In the genomic region with DNA sequence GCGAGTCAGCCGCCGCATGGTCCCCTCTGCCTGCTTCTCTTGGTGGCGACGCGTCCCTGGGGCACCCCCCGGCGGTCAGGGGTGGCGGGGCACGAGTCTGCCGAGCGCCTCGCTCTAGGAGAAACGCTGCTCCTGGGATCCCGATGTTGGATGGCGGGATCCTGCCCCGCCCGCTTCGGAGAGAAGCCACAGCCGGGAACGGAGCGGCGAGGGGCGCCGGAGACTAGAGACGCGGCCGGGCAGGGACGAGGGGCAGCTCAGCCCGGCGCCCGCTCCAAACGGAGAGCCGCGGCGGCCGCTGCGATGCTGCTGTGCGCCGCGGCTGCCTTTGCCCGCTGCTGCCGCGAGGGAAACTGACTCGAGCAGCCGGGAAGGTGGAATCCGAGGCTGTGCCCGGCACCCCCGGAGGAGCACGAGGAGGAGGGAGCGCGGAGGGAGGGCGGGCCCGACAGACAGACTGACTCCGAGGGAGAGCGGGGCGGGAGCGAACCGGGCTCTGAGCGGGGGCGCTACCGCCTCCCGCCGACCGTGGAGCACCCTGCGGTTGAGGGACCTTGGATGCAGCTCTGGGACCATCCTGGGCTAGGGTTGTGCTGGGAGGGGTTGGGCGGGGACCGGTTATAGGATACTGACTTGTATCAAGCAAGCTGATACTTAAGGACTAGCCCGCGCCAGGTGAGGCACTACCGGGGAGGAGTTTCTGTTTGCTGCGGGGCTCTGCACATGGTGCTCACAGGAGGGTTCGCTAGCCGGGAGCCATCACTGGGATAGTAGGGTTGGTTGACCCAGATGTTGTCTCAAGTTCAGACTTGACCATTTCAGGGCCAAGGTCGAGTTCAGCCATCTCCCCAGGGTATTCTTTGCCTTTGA, we compare ENCODE assay signal across 8 mouse cellular contexts. TPM values are rescaled to one million over a fixed set of nuclear protein-coding genes. Genes with fewer than 3 reads are reported as not detected.
A peak's percentile ranks its signal among the peaks of the same experiment; 100 is the strongest.
DNase-seq lines count a peak whose midpoint lies in the region; ATAC-seq and TF ChIP-seq lines count a peak whose summit lies in the region.

A gene (minus strand): TSS at position 412 of the 870 bp plus-strand sequence.

- TF ChIP-seq EP300 in CH12.LX (IDR thresholded peaks at IDR 0.05; ENCODE audit: low read length), result no peak
- no peak for TF ChIP-seq EP300 in heart, postnatal 0 days (IDR thresholded peaks at IDR 0.05; ENCODE audit: low read depth)
- TF ChIP-seq EP300 in liver, embryonic 14.5 days (IDR thresholded peaks at IDR 0.05; ENCODE audit: low read depth), result no peak

- H3K27me3 ChIP-seq in CH12.LX (replicated peaks), result peaks cover 28% of the 10 kb centered on the region
- H3K27me3 ChIP-seq in heart, postnatal 0 days (ENCODE audit: control insufficient read depth, insufficient read depth, low read length), result peaks cover 58% of the 10 kb centered on the region
- peaks cover 28% of the 10 kb centered on the region for H3K27me3 ChIP-seq in liver, embryonic 14.5 days (ENCODE audit: control insufficient read depth, insufficient read depth, low read length)

- TF ChIP-seq CTCF in CH12.LX (conservative IDR thresholded peaks at IDR 0.05 in 1 of 2, IDR thresholded peaks at IDR 0.05 in 1 of 2; ENCODE audit: low read depth in 2 of 2, low read length in 2 of 2), result peak in 1 of 2 experiments; percentile 66; a peak in 2 of 4 replicates
- 0 out of 2 replicates have a peak, but pooled peaks have one; percentile 18 for TF ChIP-seq CTCF in embryonic fibroblast, embryonic 13.5 days (IDR thresholded peaks at IDR 0.05; ENCODE audit: borderline replicate concordance, insufficient read depth, low read length)
- peak; percentile 58 for TF ChIP-seq CTCF in heart, postnatal 0 days (IDR thresholded peaks at IDR 0.05; ENCODE audit: low read depth)
- TF ChIP-seq CTCF in liver, embryonic 14.5 days (IDR thresholded peaks at IDR 0.05; ENCODE audit: low read depth), result peak; percentile 30; the same call in 1 of the 2 replicates

- peak within 1 kb of the TSS; percentile 35 to 72 (median 59) for H3K4me3 ChIP-seq in CH12.LX (replicated peaks in 1 of 3; ENCODE audit: low read depth in 2 of 3, low read length in 2 of 3, poor library complexity in 1 of 3)
- H3K4me3 ChIP-seq in embryonic fibroblast, embryonic 13.5 days (ENCODE audit: insufficient read depth, low read length), result peak within 1 kb of the TSS; percentile 41
- peak within 1 kb of the TSS; percentile 59 for H3K4me3 ChIP-seq in heart, postnatal 0 days (ENCODE audit: low read depth, low read length)
- H3K4me3 ChIP-seq in liver, embryonic 14.5 days (ENCODE audit: insufficient read depth in 1 of 2, low read depth in 2 of 2, low read length in 2 of 2), result peak within 1 kb of the TSS; percentile 13 to 19; a peak in 3 of 4 replicates

- H3K36me3 ChIP-seq in CH12.LX (replicated peaks in 1 of 2; ENCODE audit: control insufficient read depth in 1 of 2, insufficient read depth in 1 of 2, low read length in 1 of 2), result no peaks in the 10 kb centered on the region
- no peaks in the 10 kb centered on the region for H3K36me3 ChIP-seq in heart, postnatal 0 days (replicated peaks; ENCODE audit: control insufficient read depth, insufficient read depth, low read length)
- no peaks in the 10 kb centered on the region for H3K36me3 ChIP-seq in liver, embryonic 14.5 days (replicated peaks; ENCODE audit: control insufficient read depth, insufficient read depth, low read depth)

- in situ Hi-C loops in CH12.LX (cut with MboI; ENCODE audit: low pct_ligation_motif_present, low pct_unique_long_range_greater_than_20kb, low sequenced_read_pairs), result no loop called here

- no peak; the same call in 1 of the 2 replicates for TF ChIP-seq POLR2A in CH12.LX (IDR thresholded peaks at IDR 0.05; ENCODE audit: low read depth, low read length)
- TF ChIP-seq POLR2A in embryonic fibroblast, embryonic 13.5 days (IDR thresholded peaks at IDR 0.05; ENCODE audit: low read depth, low read length), result no peak

- peak; percentile 69 for ATAC-seq in heart, postnatal 0 days (ENCODE audit: insufficient read depth, low read depth)
- ATAC-seq in liver, embryonic 14.5 days (ENCODE audit: insufficient read depth), result no peak

- peak; percentile 37 for DNase-seq in CH12.LX (ENCODE audit: extremely low read depth)
- peak; percentile 29 to 37 for DNase-seq in adrenal gland, postnatal 4 days (ENCODE audit: low spot score in 2 of 2)
- DNase-seq in heart, postnatal 0 days (ENCODE audit: low spot score), result peak; percentile 14
- DNase-seq in kidney, postnatal 25 days, result peak; percentile 71 to 88
- no peak for DNase-seq in liver, embryonic 14.5 days (ENCODE audit: low read depth in 3 of 3, low spot score in 3 of 3)
- peak; percentile 72 for DNase-seq in retina, embryonic 14.5 days (ENCODE audit: low spot score)
- DNase-seq in urinary bladder, postnatal 4 days (ENCODE audit: low spot score in 2 of 2), result peak; percentile 54 to 67

- dilution Hi-C loops in CH12.LX (cut with MboI; ENCODE audit: extremely low pct_ligation_motif_present, extremely low pct_unique_long_range_greater_than_20kb, low sequenced_read_pairs), result no loop called here

- 1% methylated on average over 62 of the region's 75 CpGs for whole genome bisulfite sequencing in heart, postnatal 0 days
- WGBS in liver, embryonic 14.5 days (ENCODE audit: insufficient replicate concordance), result 2% methylated on average over 68 of the region's 75 CpGs

- H3K9ac ChIP-seq in CH12.LX (ENCODE audit: insufficient read depth, low read depth), result peak within 1 kb of the TSS; percentile 40
- H3K9ac ChIP-seq in heart, postnatal 0 days (replicated peaks; ENCODE audit: low read depth, low read length), result 0 out of 2 replicates have a peak within 1 kb of the TSS, but pooled peaks have one; percentile 16
- no peak within 1 kb of the TSS for H3K9ac ChIP-seq in liver, embryonic 14.5 days (replicated peaks)

- H3K27ac ChIP-seq in CH12.LX (ENCODE audit: insufficient read depth, low read depth), result no peak within 1 kb of the TSS
- no peak within 1 kb of the TSS for H3K27ac ChIP-seq in embryonic fibroblast, embryonic 13.5 days (ENCODE audit: insufficient read depth, low read length)
- no peak within 1 kb of the TSS for H3K27ac ChIP-seq in heart, postnatal 0 days (ENCODE audit: low read depth)
- H3K27ac ChIP-seq in liver, embryonic 14.5 days, result no peak within 1 kb of the TSS

- no peaks in the 10 kb centered on the region for H3K79me2 ChIP-seq in CH12.LX (replicated peaks; ENCODE audit: control insufficient read depth, extremely low read depth, insufficient read depth, poor library complexity, severe bottlenecking)

- peak; percentile 53 for TF ChIP-seq RAD21 in CH12.LX (IDR thresholded peaks at IDR 0.05; ENCODE audit: low read depth, low read length)

- H3K4me1 ChIP-seq in CH12.LX (ENCODE audit: control insufficient read depth in 1 of 2, insufficient read depth in 2 of 2), result peaks cover 14 to 27% of the 10 kb centered on the region in 2 experiments
- no peaks in the 10 kb centered on the region for H3K4me1 ChIP-seq in embryonic fibroblast, embryonic 13.5 days (ENCODE audit: control insufficient read depth, insufficient read depth, low read length)
- H3K4me1 ChIP-seq in heart, postnatal 0 days (ENCODE audit: control insufficient read depth, insufficient read depth), result peaks cover 9% of the 10 kb centered on the region; the same call in 1 of the 2 replicates
- H3K4me1 ChIP-seq in liver, embryonic 14.5 days (replicated peaks; ENCODE audit: control insufficient read depth in 2 of 2, insufficient read depth in 2 of 2, low read length in 1 of 2), result no peaks in the 10 kb centered on the region

- peak within 1 kb of the TSS; percentile 65 for H3K4me2 ChIP-seq in CH12.LX (ENCODE audit: insufficient read depth, low read depth, poor library complexity, severe bottlenecking)
- peak within 1 kb of the TSS; percentile 92 for H3K4me2 ChIP-seq in heart, postnatal 0 days (ENCODE audit: low read depth, low read length)
- H3K4me2 ChIP-seq in liver, embryonic 14.5 days (ENCODE audit: low read depth), result peak within 1 kb of the TSS; percentile 43

- peaks cover 2% of the 10 kb centered on the region for H3K9me3 ChIP-seq in CH12.LX (replicated peaks; ENCODE audit: low read length)
- H3K9me3 ChIP-seq in heart, postnatal 0 days (replicated peaks; ENCODE audit: control insufficient read depth, low read length), result no peaks in the 10 kb centered on the region
- H3K9me3 ChIP-seq in liver, embryonic 14.5 days (ENCODE audit: control insufficient read depth, low read length), result no peaks in the 10 kb centered on the region

TF ChIP-seq in CH12.LX, 34 proteins besides CTCF, POLR2A, EP300 and RAD21:
- TF ChIP-seq ZKSCAN1 (IDR thresholded peaks at IDR 0.05; ENCODE audit: borderline replicate concordance, low read depth, low read length), result no peak
- no peak for TF ChIP-seq ZMIZ1 (IDR thresholded peaks at IDR 0.05; ENCODE audit: low read depth, low read length)
- TF ChIP-seq RCOR1 (conservative IDR thresholded peaks at IDR 0.05; ENCODE audit: low read depth, low read length), result no peak
- no peak for TF ChIP-seq JUN (IDR thresholded peaks at IDR 0.05; ENCODE audit: insufficient read depth, low read depth, low read length)
- TF ChIP-seq MAX (IDR thresholded peaks at IDR 0.05; ENCODE audit: low read length), result peak; percentile 33; the same call in 1 of the 2 replicates
- TF ChIP-seq MXI1 (IDR thresholded peaks at IDR 0.05; ENCODE audit: low read depth, low read length), result peak; percentile 43; the same call in 1 of the 2 replicates
- TF ChIP-seq IRF4 (IDR thresholded peaks at IDR 0.05; ENCODE audit: low read depth, low read length), result no peak; the same call in 1 of the 2 replicates
- TF ChIP-seq SMC3 (IDR thresholded peaks at IDR 0.05; ENCODE audit: low read depth, low read length), result peak; percentile 54
- TF ChIP-seq TCF12 (IDR thresholded peaks at IDR 0.05; ENCODE audit: low read depth, low read length), result 0 out of 2 replicates have a peak, but pooled peaks have one; percentile 9
- TF ChIP-seq BHLHE40 (IDR thresholded peaks at IDR 0.05; ENCODE audit: low read depth, low read length), result no peak
- no peak for TF ChIP-seq ZC3H11A (IDR thresholded peaks at IDR 0.05; ENCODE audit: low read depth, low read length)
- TF ChIP-seq SIN3A (IDR thresholded peaks at IDR 0.05; ENCODE audit: low read length), result peak; percentile 28; the same call in 1 of the 2 replicates

RNA-seq across cellular contexts. Expression of the gene that starts here (rescaled TPM):
- total RNA-seq in CH12.LX (2012; rRNA removed) (3.4 and 5.8 TPM in 2 replicates), CH12.LX (2014; rRNA removed) (0.88 and 1.0 TPM in 2 replicates)
- 2.0 and 2.4 TPM in 2 replicates for polyA plus RNA-seq in CH12.LX (2012; ENCODE audit: insufficient read length, low read depth)
- total RNA-seq in adrenal gland, postnatal 4 days (2021), result 1 to 10 TPM; 2.3 to 6.5 TPM
- polyA plus RNA-seq in embryonic fibroblast, embryonic 13.5 days (2011; ENCODE audit: insufficient read length, low read depth, missing spikeins), result 1.4 and 2.0 TPM in 2 replicates
- total RNA-seq in heart, postnatal 0 days (2014; rRNA removed; ENCODE audit: low replicate concordance), result not detected in 2 replicates
- 0.11 and 0.14 TPM in 2 replicates for polyA plus RNA-seq in heart, postnatal 0 days (2015; fragmentation: Nextera tagmentation; extraction: Ambion mirVana)
- polyA plus RNA-seq in liver, embryonic 14.5 days (2012; rRNA removed), result 0.03 and 0.09 TPM in 2 replicates
- polyA plus RNA-seq in liver, embryonic 14.5 days (2014; fragmentation: Nextera tagmentation; extraction: Ambion mirVana), result 0.08 TPM in 1 of 2 replicates, not detected in the other

Comparison
In these comparisons a context has a peak if more than half of its experiments do, and no peak if none do; other contexts are left out.
1. Peak in DNase-seq, ATAC-seq, H3K4me3 ChIP-seq, H3K9ac ChIP-seq and H3K4me2 ChIP-seq in heart, postnatal 0 days; RNA of the gene not detected or under 1 TPM.
2. DNase-seq: peak in CH12.LX (single experiment), adrenal gland, postnatal 4 days (2 of 2), kidney, postnatal 25 days (2 of 2), retina, embryonic 14.5 days (single experiment) and urinary bladder, postnatal 4 days (2 of 2); none in liver, embryonic 14.5 days (0 of 3).
3. Peak in every context shown above with its lines, with median percentiles within 50 percentile points of each other: H3K4me2 ChIP-seq and H3K4me3 ChIP-seq.